Mouse (Mus musculus) CH12.LX (cell line): Measurements from ENCODE around the gene Ttc14. TPM values are rescaled to one million over a fixed set of nuclear protein-coding genes. Genes with fewer than 3 reads are reported as not detected.

Source experiments
- DNase-seq: peaks from one replicate; pipeline ENCODE4 v3.0.0-alpha.2; 2013; ENCODE audit errors: extremely low read depth
- H3K27ac ChIP-seq: 2 replicates; pipeline ENCODE4 v1.5.1; 2012; ENCODE audit warnings: low read depth, mild to moderate bottlenecking, control low read depth, moderate library complexity; ENCODE audit not compliant: insufficient read depth
- H3K27me3 ChIP-seq: replicated peaks from 2 replicates; pipeline ENCODE3; 2012; ENCODE audit warnings: inconsistent platforms
- H3K36me3 ChIP-seq, 2 experiments: replicated peaks in 1 of 2; 2 replicates each; pipeline versions ENCODE3 to v1.6.1; 2012; ENCODE audit warnings: inconsistent platforms in 1 of 2, low read length in 1 of 2, mild to moderate bottlenecking in 1 of 2, mixed read lengths in 1 of 2, moderate library complexity in 1 of 2; ENCODE audit not compliant: control insufficient read depth in 1 of 2, insufficient read depth in 1 of 2
- H3K4me1 ChIP-seq, 2 experiments: 2 replicates each; pipeline ENCODE4 v1.6.1; 2012; ENCODE audit warnings: inconsistent platforms in 1 of 2, moderate library complexity in 1 of 2; ENCODE audit not compliant: insufficient read depth in 2 of 2, control insufficient read depth in 1 of 2
- H3K4me2 ChIP-seq: 2 replicates; pipeline ENCODE4 v1.6.1; 2012; ENCODE audit warnings: low read depth, mild to moderate bottlenecking, control low read depth; ENCODE audit not compliant: poor library complexity, insufficient read depth, severe bottlenecking
- H3K4me3 ChIP-seq, 3 experiments: fragments of 150-350 bp in 1 of 3; sonication (generic) in 1 of 3; replicated peaks in 1 of 3; 2 replicates each; pipeline versions ENCODE3 to v1.5.1; 2011 to 2012; ENCODE audit warnings: low read depth in 2 of 3, low read length in 2 of 3, mild to moderate bottlenecking in 2 of 3, moderate library complexity in 2 of 3, control low read depth in 1 of 3, improper control_type of control experiment in 1 of 3, inconsistent platforms in 1 of 3, mixed read lengths in 1 of 3; ENCODE audit not compliant: poor library complexity in 1 of 3
- H3K79me2 ChIP-seq: replicated peaks from 2 replicates; pipeline ENCODE4 v1.6.1; 2012; ENCODE audit warnings: mild to moderate bottlenecking, moderate library complexity; ENCODE audit not compliant: control insufficient read depth, poor library complexity, insufficient read depth, severe bottlenecking; ENCODE audit errors: extremely low read depth
- H3K9ac ChIP-seq: 2 replicates; pipeline ENCODE4 v1.6.1; 2012; ENCODE audit warnings: low read depth, mild to moderate bottlenecking, control low read depth, moderate library complexity; ENCODE audit not compliant: insufficient read depth
- H3K9me3 ChIP-seq: replicated peaks from 2 replicates; pipeline ENCODE3; 2012; ENCODE audit warnings: low read length, inconsistent platforms, mixed read lengths
- CTCF ChIP-seq, 2 experiments: IDR thresholded peaks in 1 of 2; conservative IDR thresholded peaks in 1 of 2; 2 replicates each; pipeline ENCODE4 v1.5.1; 2011 to 2012; ENCODE audit warnings: low read depth in 2 of 2, low read length in 2 of 2, improper control_type of control experiment in 1 of 2, inconsistent platforms in 1 of 2, mild to moderate bottlenecking in 1 of 2, moderate library complexity in 1 of 2
- ELF1 ChIP-seq: IDR thresholded peaks from 2 replicates; pipeline ENCODE4 v1.6.1; 2014; ENCODE audit warnings: low read depth, mild to moderate bottlenecking, inconsistent platforms, low read length, improper control_type of control experiment
- GABPA ChIP-seq: IDR thresholded peaks from 2 replicates; pipeline ENCODE4 v1.6.1; 2012; ENCODE audit warnings: low read depth, low read length, improper control_type of control experiment, inconsistent platforms; ENCODE audit not compliant: insufficient replicate concordance
- IRF4 ChIP-seq: IDR thresholded peaks from 2 replicates; pipeline ENCODE4 v1.6.1; 2014; ENCODE audit warnings: low read depth, mild to moderate bottlenecking, inconsistent platforms, low read length, improper control_type of control experiment
- JUND ChIP-seq: conservative IDR thresholded peaks from 2 replicates; pipeline ENCODE4 v1.6.1; 2011; ENCODE audit warnings: low read depth, low read length, improper control_type of control experiment
- MAX ChIP-seq: IDR thresholded peaks from 2 replicates; pipeline ENCODE4 v1.6.1; 2011; ENCODE audit warnings: low read length, improper control_type of control experiment
- MAZ ChIP-seq: IDR thresholded peaks from 2 replicates; pipeline ENCODE4 v1.6.1; 2012; ENCODE audit warnings: low read depth, mild to moderate bottlenecking, inconsistent platforms, low read length, improper control_type of control experiment, moderate library complexity
- MEF2A ChIP-seq: IDR thresholded peaks from 2 replicates; pipeline ENCODE4 v1.6.1; 2014; ENCODE audit warnings: low read depth, mild to moderate bottlenecking, inconsistent platforms, low read length, improper control_type of control experiment, borderline replicate concordance
- MYC ChIP-seq: IDR thresholded peaks from 2 replicates; pipeline ENCODE4 v1.6.1; 2011; ENCODE audit warnings: low read depth, mild to moderate bottlenecking, improper control_type of control experiment, low read length
- NRF1 ChIP-seq: IDR thresholded peaks from 2 replicates; pipeline ENCODE4 v1.6.1; 2014; ENCODE audit warnings: low read depth, mild to moderate bottlenecking, inconsistent platforms, low read length, improper control_type of control experiment, moderate library complexity
- POLR2AphosphoS2 ChIP-seq: IDR thresholded peaks from 2 replicates; pipeline ENCODE4 v1.6.1; 2011; ENCODE audit warnings: low read depth, low read length, improper control_type of control experiment
- RAD21 ChIP-seq: IDR thresholded peaks from 2 replicates; pipeline ENCODE4 v1.6.1; 2011; ENCODE audit warnings: low read depth, mild to moderate bottlenecking, low read length, improper control_type of control experiment, moderate library complexity
- RCOR1 ChIP-seq: conservative IDR thresholded peaks from 2 replicates; pipeline ENCODE4 v1.6.1; 2012; ENCODE audit warnings: low read depth, mild to moderate bottlenecking, inconsistent platforms, low read length, improper control_type of control experiment
- SIN3A ChIP-seq: IDR thresholded peaks from 2 replicates; pipeline ENCODE4 v1.6.1; 2012; ENCODE audit warnings: low read length, improper control_type of control experiment, inconsistent platforms
- SMC3 ChIP-seq: IDR thresholded peaks from 2 replicates; pipeline ENCODE4 v1.6.1; 2011; ENCODE audit warnings: low read depth, low read length, improper control_type of control experiment
- ZC3H11A ChIP-seq: IDR thresholded peaks from 2 replicates; pipeline ENCODE4 v1.6.1; 2012; ENCODE audit warnings: low read depth, mild to moderate bottlenecking, inconsistent platforms, low read length, improper control_type of control experiment
- ZMIZ1 ChIP-seq: IDR thresholded peaks from 2 replicates; pipeline ENCODE4 v1.6.1; 2012; ENCODE audit warnings: low read depth, mild to moderate bottlenecking, inconsistent platforms, low read length, improper control_type of control experiment
- ZNF384 ChIP-seq: IDR thresholded peaks from 2 replicates; pipeline ENCODE4 v1.6.1; 2012; ENCODE audit warnings: low read depth, low read length, improper control_type of control experiment, inconsistent platforms
- dilution Hi-C: fragments of 300-500 bp; cut with MboI; formaldehyde crosslinking; loops from 2 replicates; pipeline ENCODE4 v1.14.3; 2020; ENCODE audit warnings: low sequenced_read_pairs; ENCODE audit not compliant: extremely low pct_unique_long_range_greater_than_20kb, extremely low pct_ligation_motif_present
- in situ Hi-C: fragments of 300-500 bp; cut with MboI; formaldehyde crosslinking; loops from 3 replicates; pipeline ENCODE4 v1.14.3; 2019; ENCODE audit warnings: low sequenced_read_pairs, low pct_ligation_motif_present, low pct_unique_long_range_greater_than_20kb, mixed read lengths
- polyA plus RNA-seq: library from polyadenylated mRNA; unstranded; fragments of >175 nt; gene quantifications from 2 replicates; pipeline ENCODE4 v1.2.1, GENCODE M21; 2012; ENCODE audit warnings: low read depth; ENCODE audit not compliant: insufficient read length
- total RNA-seq, 2 experiments: library from RNA; depleted of rRNA; stranded (reverse); fragments of 300-350 nt in 1 of 2; fragments of >200 nt in 1 of 2; gene quantifications; 2 replicates each; pipeline ENCODE4 v1.2.3; 2012 to 2014

The Ttc14 gene
- total and polyA plus RNA-seq, 3 experiments = 21.5 to 38.2 (median 30.5) TPM

- peak; percentile 59 for TF ChIP-seq POLR2AphosphoS2
Observed at GRCm38 (mm10) chr3:33799617-33800512, at the start of gene Ttc14 (continued).

- peak; percentile 14 for DNase-seq
- Histone ChIP-seq H3K4me2 (no peak overlapping the region), H3K27me3 (no peaks in the 10 kb centered on the region), H3K9ac (no peak overlapping the region), H3K4me1 (no peaks in the 10 kb centered on the region), H3K36me3 (no peaks in the 10 kb centered on the region), H3K27ac (no peak overlapping the region), H3K4me3 (no peak overlapping the region), H3K9me3 (no peaks in the 10 kb centered on the region), H3K79me2 (no peaks in the 10 kb centered on the region)
- in situ Hi-C loops (no loop called here), dilution Hi-C loops (no loop called here)
- TF ChIP-seq ZMIZ1 = no peak
- no peak for TF ChIP-seq MEF2A
- no peak for TF ChIP-seq ZNF384
- TF ChIP-seq ELF1 = no peak
- TF ChIP-seq ZC3H11A = no peak
- peak; percentile 67 for TF ChIP-seq RAD21
- peak; percentile 33; the same call in 1 of the 2 replicates for TF ChIP-seq SMC3
- TF ChIP-seq RCOR1 = no peak
- no peak for TF ChIP-seq GABPA
- peak in 1 of 2 experiments; percentile 56; a peak in 2 of 4 replicates for TF ChIP-seq CTCF (conservative IDR thresholded peaks at IDR 0.05 in 1 of 2, IDR thresholded peaks at IDR 0.05 in 1 of 2; ENCODE audit: low read depth in 2 of 2, low read length in 2 of 2)
Observed at GRCm38 (mm10) chr3:33790975-33791374, 8.7 kb upstream of the Ttc14 start.

DNA sequence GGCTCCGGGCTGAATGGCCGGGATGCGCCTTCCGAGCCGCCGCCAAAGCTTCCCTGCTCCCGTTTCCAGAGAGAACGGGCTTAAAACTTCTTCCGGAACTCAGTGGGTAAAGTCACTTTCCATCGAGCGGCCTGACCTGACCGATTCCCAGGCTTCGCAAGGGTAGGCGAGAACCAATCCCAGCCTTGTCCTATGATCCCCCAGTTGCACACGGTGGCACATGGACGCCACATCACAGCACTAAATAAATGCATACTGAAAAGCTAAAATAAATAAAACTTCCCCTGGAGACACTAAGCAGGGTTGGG lies 835 bp downstream of the Ttc14 start:
- peak overlapping the region; percentile 95 for H3K9ac ChIP-seq
- TF ChIP-seq MYC (no peak), ELF1 (no peak), IRF4 (no peak), SIN3A (no peak), GABPA (no peak), NRF1 (no peak), JUND (no peak), MAX (no peak), MAZ (no peak)
- peaks cover 0 to 14% of the 10 kb centered on the region in 2 experiments; a peak in 2 of 4 replicates for H3K4me1 ChIP-seq
- no peaks in the 10 kb centered on the region for H3K9me3 ChIP-seq
- H3K36me3 ChIP-seq = peaks cover 11 to 33% of the 10 kb centered on the region in 2 experiments
- no peak overlapping the region for H3K4me2 ChIP-seq
- H3K27me3 ChIP-seq = no peaks in the 10 kb centered on the region
- H3K4me3 ChIP-seq = peak overlapping the region; percentile 91 to 95 (median 94)
- DNase-seq = peak; percentile 24
- dilution Hi-C loops (no loop called here), in situ Hi-C loops (loop anchor here (25.0 kb wide), 1 partner anchor 262 kb away; no protein-coding TSS in a partner anchor)
- H3K27ac ChIP-seq = peak overlapping the region; percentile 81
- peaks cover 18% of the 10 kb centered on the region for H3K79me2 ChIP-seq
